ENCODE assay signal across 9 mouse cellular contexts in genomic region chr5:35695815-35696214, GRCm38 (mm10). TPM values are rescaled to one million over a fixed set of nuclear protein-coding genes. Genes with fewer than 3 reads are reported as not detected.
A peak's percentile ranks its signal among the peaks of the same experiment; 100 is the strongest.
DNase-seq lines count a peak whose midpoint lies in the region; ATAC-seq and TF ChIP-seq lines count a peak whose summit lies in the region.
"Had no signal": no experiment of that assay in that cellular context is flagged by ENCODE, and none has a peak within 500 bp of the region (broad histone marks: within the 10 kb centered on the region; RNA-seq: fewer than 3 reads in every experiment).

No protein-coding gene starts in this region.

- no peaks in the 10 kb centered on the region for H3K9me3 ChIP-seq in kidney, embryonic 16.5 days (ENCODE audit: low read length)
- no peaks in the 10 kb centered on the region for H3K9me3 ChIP-seq in forebrain, embryonic 14.5 days (replicated peaks; ENCODE audit: control insufficient read depth, low read length)
- H3K9me3 ChIP-seq: embryonic facial prominence, embryonic 15.5 days had no signal

- no peak overlapping the region for H3K27ac ChIP-seq in kidney, adult 2 months (ENCODE audit: insufficient read depth, low read depth, low read length)
- H3K27ac ChIP-seq in kidney, embryonic 16.5 days (ENCODE audit: low read length): no peak overlapping the region
- no peak overlapping the region for H3K27ac ChIP-seq in forebrain, embryonic 14.5 days (ENCODE audit: low read depth, low read length)
- H3K27ac ChIP-seq: embryonic facial prominence, embryonic 15.5 days had no signal

- H3K36me3 ChIP-seq in kidney, adult 2 months (ENCODE audit: control insufficient read depth, insufficient read depth, low read length): peaks cover 2% of the 10 kb centered on the region; the same call in 1 of the 2 replicates
- no peaks in the 10 kb centered on the region; the same call in 1 of the 2 replicates for H3K36me3 ChIP-seq in kidney, embryonic 16.5 days (ENCODE audit: insufficient read depth, low read length)
- H3K36me3 ChIP-seq in forebrain, embryonic 14.5 days (ENCODE audit: control insufficient read depth, insufficient read depth, low read length): no peaks in the 10 kb centered on the region
- H3K36me3 ChIP-seq: embryonic facial prominence, embryonic 15.5 days had no signal

- H3K9ac ChIP-seq in kidney, embryonic 16.5 days (replicated peaks; ENCODE audit: low read length): no peak overlapping the region
- no peak overlapping the region for H3K9ac ChIP-seq in forebrain, embryonic 14.5 days (ENCODE audit: low read length)
- H3K9ac ChIP-seq: embryonic facial prominence, embryonic 15.5 days had no signal

- TF ChIP-seq POLR2A in kidney, adult 2 months (IDR thresholded peaks at IDR 0.05; ENCODE audit: low read depth, low read length): no peak

- H3K4me2 ChIP-seq in kidney, embryonic 16.5 days (replicated peaks; ENCODE audit: low read depth, low read length): no peak overlapping the region
- H3K4me2 ChIP-seq in forebrain, embryonic 14.5 days (ENCODE audit: low read length): no peak overlapping the region
- H3K4me2 ChIP-seq: embryonic facial prominence, embryonic 15.5 days had no signal

- 42% methylated on average over 5 of the region's 5 CpGs for whole genome bisulfite sequencing in kidney, adult 2 months
- 23% methylated on average over 5 of the region's 5 CpGs for WGBS in kidney, embryonic 16.5 days
- 18% methylated on average over 5 of the region's 5 CpGs for WGBS in forebrain, embryonic 14.5 days

- no peak for ATAC-seq in kidney, embryonic 16.5 days (ENCODE audit: low FRiP score, low TSS enrichment)
- no peak for ATAC-seq in forebrain, embryonic 14.5 days
- ATAC-seq in erythroblast, adult 5-6 weeks (replicated peaks; ENCODE audit: low FRiP score, poor library complexity, severe bottlenecking): no peak

- H3K4me1 ChIP-seq in kidney, adult 2 months (ENCODE audit: control insufficient read depth, insufficient read depth, low read length): no peaks in the 10 kb centered on the region
- H3K4me1 ChIP-seq in kidney, embryonic 16.5 days (ENCODE audit: insufficient read depth, low read length): peaks cover 12% of the 10 kb centered on the region
- no peaks in the 10 kb centered on the region for H3K4me1 ChIP-seq in forebrain, embryonic 14.5 days (ENCODE audit: control insufficient read depth, insufficient read depth, low read length)

- no peaks in the 10 kb centered on the region for H3K27me3 ChIP-seq in kidney, adult 2 months (replicated peaks; ENCODE audit: control insufficient read depth, insufficient read depth, low read length)
- no peaks in the 10 kb centered on the region for H3K27me3 ChIP-seq in kidney, embryonic 16.5 days (ENCODE audit: insufficient read depth, low read length)
- H3K27me3 ChIP-seq in forebrain, embryonic 14.5 days (replicated peaks; ENCODE audit: control insufficient read depth, insufficient read depth, low read length): no peaks in the 10 kb centered on the region
- H3K27me3 ChIP-seq: embryonic facial prominence, embryonic 15.5 days had no signal

- DNase-seq in adrenal gland, adult (ENCODE audit: inconsistent age in 2 of 2, low spot score in 1 of 2): peak; percentile 52 to 79
- DNase-seq in adrenal gland, postnatal 4 days (ENCODE audit: low spot score in 2 of 2): no peak
- peak; percentile 52 for DNase-seq in kidney, adult 2 months
- peak; percentile 52 for DNase-seq in 416B (ENCODE audit: low read depth)
- peak; percentile 46 for DNase-seq in forebrain, embryonic 14.5 days (ENCODE audit: low spot score)
- DNase-seq in spleen, adult 12 weeks (ENCODE audit: low spot score): no peak

- peak; percentile 63 for TF ChIP-seq CTCF in kidney, adult 2 months (conservative IDR thresholded peaks at IDR 0.05; ENCODE audit: insufficient read depth, insufficient read length, low read depth, low read length)

- H3K4me3 ChIP-seq in kidney, adult 2 months (ENCODE audit: insufficient read depth, low read depth, low read length): no peak overlapping the region
- H3K4me3 ChIP-seq in kidney, embryonic 16.5 days (ENCODE audit: low read length): no peak overlapping the region
- no peak overlapping the region for H3K4me3 ChIP-seq in forebrain, embryonic 14.5 days (ENCODE audit: low read depth, low read length)
- H3K4me3 ChIP-seq: embryonic facial prominence, embryonic 15.5 days had no signal

RNA-seq across cellular contexts. Expression of gene Htra3, which starts 16.2 kb away (rescaled TPM):
- 10 to 100 TPM; 39.0 to 45.2 TPM for total RNA-seq in adrenal gland, postnatal 4 days (2021)
- 9.8 and 12.4 TPM in 2 replicates for polyA plus RNA-seq in kidney, adult 2 months (2012; rRNA removed)
- 16.9 and 18.4 TPM in 2 replicates for polyA plus RNA-seq in kidney, embryonic 16.5 days (2015; fragmentation: Nextera tagmentation; extraction: Ambion mirVana)
- 7.8 and 10.0 TPM in 2 replicates for polyA plus RNA-seq in forebrain, embryonic 14.5 days (2014; fragmentation: Nextera tagmentation; extraction: Ambion mirVana)
- not detected in 2 replicates for total RNA-seq in erythroblast, adult 5-6 weeks (2015; ENCODE audit: low replicate concordance)
- total RNA-seq in erythroblast, adult 5-6 weeks (2017; ENCODE audit: low replicate concordance): not detected in 2 replicates

RNA-seq across cellular contexts. Expression of gene Sh3tc1, which starts 44.0 kb away (rescaled TPM):
- total RNA-seq in adrenal gland, postnatal 4 days (2021): 10 to 100 TPM; 12.6 to 21.4 TPM
- 35.1 and 40.1 TPM in 2 replicates for polyA plus RNA-seq in kidney, adult 2 months (2012; rRNA removed)
- polyA plus RNA-seq in kidney, embryonic 16.5 days (2015; fragmentation: Nextera tagmentation; extraction: Ambion mirVana): 25.2 and 27.6 TPM in 2 replicates
- polyA plus RNA-seq in forebrain, embryonic 14.5 days (2014; fragmentation: Nextera tagmentation; extraction: Ambion mirVana): 1.3 and 2.2 TPM in 2 replicates
- total RNA-seq in erythroblast, adult 5-6 weeks (2015; ENCODE audit: low replicate concordance): 0.63 and 1.3 TPM in 2 replicates
- total RNA-seq in erythroblast, adult 5-6 weeks (2017; ENCODE audit: low replicate concordance): 1.8 and 2.2 TPM in 2 replicates

Comparison
In these comparisons a context has a peak if more than half of its experiments do, and no peak if none do; other contexts are left out.
1. DNase-seq: peak in adrenal gland, adult (2 of 2), kidney, adult 2 months (single experiment), 416B (single experiment) and forebrain, embryonic 14.5 days (single experiment); none in adrenal gland, postnatal 4 days (0 of 2) and spleen, adult 12 weeks (single experiment).